Mouse (Mus musculus): ENCODE results near the gene Inafm1. TPM values are rescaled to one million over a fixed set of nuclear protein-coding genes. Genes with fewer than 3 reads are reported as not detected.

Gene Inafm1
- total and polyA plus RNA-seq, 3 experiments: 1.5 to 9.5 (median 7.4) TPM

DNA sequence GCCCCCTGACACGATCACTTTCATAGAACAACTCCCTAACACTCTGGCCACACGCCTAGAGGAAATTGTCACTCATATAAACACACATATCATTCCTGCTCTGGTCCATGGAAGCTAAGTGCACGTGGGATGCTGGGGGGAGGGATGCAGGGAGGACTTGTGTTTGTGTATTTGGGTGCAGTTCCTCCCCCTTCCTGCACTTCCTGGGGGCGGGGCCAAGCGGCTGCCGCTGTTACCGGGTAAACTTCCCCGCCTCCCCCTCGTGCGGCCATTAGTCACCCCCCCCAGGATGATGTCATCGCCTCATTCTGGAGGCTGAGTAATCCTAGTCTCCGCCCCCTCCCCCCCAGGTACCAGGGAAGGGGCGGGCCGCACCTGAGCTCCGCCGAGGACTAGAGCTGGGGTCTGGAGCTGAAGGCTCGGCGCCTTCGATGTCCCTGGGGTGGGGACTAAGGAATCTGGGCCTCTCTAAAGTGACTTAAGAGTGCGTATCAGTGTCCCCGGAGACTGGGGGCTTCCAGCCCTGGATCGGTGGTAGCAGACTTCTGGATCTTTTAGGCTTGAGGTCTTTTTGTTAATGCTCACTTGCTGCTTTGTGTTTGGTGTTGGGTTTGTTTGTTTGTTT is 23.5 kb upstream of the Inafm1 start:
- Histone ChIP-seq H3K36me3 (replicated peaks in 1 of 2; ENCODE audit: control insufficient read depth in 1 of 2, insufficient read depth in 1 of 2, low read length in 1 of 2) (no peaks in the 10 kb centered on the region), H3K4me3 (replicated peaks in 1 of 3; ENCODE audit: low read depth in 2 of 3, low read length in 2 of 3, poor library complexity in 1 of 3) (peak overlapping the region; percentile 21 to 38 (median 26)), H3K4me2 (ENCODE audit: insufficient read depth, low read depth, poor library complexity, severe bottlenecking) (peak overlapping the region; percentile 63), H3K4me1 (ENCODE audit: control insufficient read depth in 1 of 2, insufficient read depth in 2 of 2) (peaks cover 16 to 31% of the 10 kb centered on the region in 2 experiments), H3K27ac (ENCODE audit: insufficient read depth, low read depth) (peak overlapping the region; percentile 93), H3K9me3 (replicated peaks; ENCODE audit: low read length) (no peaks in the 10 kb centered on the region), H3K27me3 (replicated peaks) (no peaks in the 10 kb centered on the region), H3K9ac (ENCODE audit: insufficient read depth, low read depth) (peak overlapping the region; percentile 75), H3K79me2 (replicated peaks; ENCODE audit: control insufficient read depth, extremely low read depth, insufficient read depth, poor library complexity, severe bottlenecking) (no peaks in the 10 kb centered on the region)
- dilution Hi-C loops (cut with MboI; ENCODE audit: extremely low pct_ligation_motif_present, extremely low pct_unique_long_range_greater_than_20kb, low sequenced_read_pairs) (no loop called here), in situ Hi-C loops (cut with MboI; ENCODE audit: low pct_ligation_motif_present, low pct_unique_long_range_greater_than_20kb, low sequenced_read_pairs) (no loop called here)
- DNase-seq (ENCODE audit: extremely low read depth): peak; percentile 98
- TF ChIP-seq UBTF (IDR thresholded peaks at IDR 0.05; ENCODE audit: low read depth, low read length) (no peak; the same call in 1 of the 2 replicates), JUN (IDR thresholded peaks at IDR 0.05; ENCODE audit: insufficient read depth, low read depth, low read length) (peak; percentile 99), KAT2A (IDR thresholded peaks at IDR 0.05; ENCODE audit: insufficient replicate concordance, low read length) (0 out of 2 replicates have a peak, but pooled peaks have one; percentile 34), MYC (IDR thresholded peaks at IDR 0.05; ENCODE audit: low read depth, low read length) (peak; percentile 91; the same call in 1 of the 2 replicates), POLR2A (IDR thresholded peaks at IDR 0.05; ENCODE audit: low read depth, low read length) (peak; percentile 56; the same call in 1 of the 2 replicates), NELFE (IDR thresholded peaks at IDR 0.05; ENCODE audit: low read depth, low read length) (peak; percentile 43; the same call in 1 of the 2 replicates), MEF2A (IDR thresholded peaks at IDR 0.05; ENCODE audit: borderline replicate concordance, low read depth, low read length) (peak; percentile 100), NRF1 (IDR thresholded peaks at IDR 0.05; ENCODE audit: low read depth, low read length) (0 out of 2 replicates have a peak, but pooled peaks have one; percentile 20), MAX (IDR thresholded peaks at IDR 0.05; ENCODE audit: low read length) (peak; percentile 92), MAZ (IDR thresholded peaks at IDR 0.05; ENCODE audit: low read depth, low read length) (peak; percentile 98), MXI1 (IDR thresholded peaks at IDR 0.05; ENCODE audit: low read depth, low read length) (peak; percentile 86), GABPA (IDR thresholded peaks at IDR 0.05; ENCODE audit: insufficient replicate concordance, low read depth, low read length) (no peak), RCOR1 (conservative IDR thresholded peaks at IDR 0.05; ENCODE audit: low read depth, low read length) (0 out of 2 replicates have a peak, but pooled peaks have one; percentile 40), JUND (conservative IDR thresholded peaks at IDR 0.05; ENCODE audit: low read depth, low read length) (peak; percentile 90), SIN3A (IDR thresholded peaks at IDR 0.05; ENCODE audit: low read length) (peak; percentile 89; the same call in 1 of the 2 replicates), ZNF384 (IDR thresholded peaks at IDR 0.05; ENCODE audit: low read depth, low read length) (0 out of 2 replicates have a peak, but pooled peaks have one; percentile 14), PAX5 (IDR thresholded peaks at IDR 0.05; ENCODE audit: low read length) (no peak), TBP (conservative IDR thresholded peaks at IDR 0.05; ENCODE audit: low read depth, low read length) (no peak), ELF1 (IDR thresholded peaks at IDR 0.05; ENCODE audit: low read depth, low read length) (peak; percentile 90), CHD2 (IDR thresholded peaks at IDR 0.05; ENCODE audit: low read length) (peak; percentile 84), TCF12 (IDR thresholded peaks at IDR 0.05; ENCODE audit: low read depth, low read length) (peak; percentile 74; the same call in 1 of the 2 replicates), RAD21 (IDR thresholded peaks at IDR 0.05; ENCODE audit: low read depth, low read length) (no peak), IRF4 (IDR thresholded peaks at IDR 0.05; ENCODE audit: low read depth, low read length) (peak; percentile 80), ETS1 (conservative IDR thresholded peaks at IDR 0.05; ENCODE audit: low read depth, low read length) (peak; percentile 95), EP300 (IDR thresholded peaks at IDR 0.05; ENCODE audit: low read length) (0 out of 2 replicates have a peak, but pooled peaks have one; percentile 33), HCFC1 (IDR thresholded peaks at IDR 0.05; ENCODE audit: low read depth, low read length) (peak; percentile 67), ZKSCAN1 (IDR thresholded peaks at IDR 0.05; ENCODE audit: borderline replicate concordance, low read depth, low read length) (no peak), USF1 (IDR thresholded peaks at IDR 0.05; ENCODE audit: low read depth, low read length) (no peak; the same call in 1 of the 2 replicates), BHLHE40 (IDR thresholded peaks at IDR 0.05; ENCODE audit: low read depth, low read length) (peak; percentile 95)
